Mouse (Mus musculus): ENCODE data around the gene Bsn.
A peak's percentile ranks its signal among the peaks of the same experiment; 100 is the strongest.

Gene Bsn

GRCm38 (mm10) chr9:108196920-108197677 lies 6.9 kb upstream of the Bsn start:
- DNase-seq (ENCODE audit: low spot score) = peak; percentile 73

GRCm38 (mm10) chr9:108196222-108196621 lies 6.0 kb upstream of the Bsn start:
- peak; percentile 70 for DNase-seq (ENCODE audit: low spot score)

GRCm38 (mm10) chr9:108189488-108189786 lies 747 bp downstream of the Bsn start:
- DNase-seq (ENCODE audit: low spot score) = no peak

GRCm38 (mm10) chr9:108189023-108189422 lies 1.2 kb downstream of the Bsn start:
- no peak for DNase-seq (ENCODE audit: low spot score)

GRCm38 (mm10) chr9:108188511-108188910 lies 1.7 kb downstream of the Bsn start:
- DNase-seq (ENCODE audit: low spot score) = no peak

GRCm38 (mm10) chr9:108187616-108188015 lies 2.6 kb downstream of the Bsn start:
- DNase-seq (ENCODE audit: low spot score) = no peak

- DNase-seq (ENCODE audit: low spot score) = no peak
Observed at GRCm38 (mm10) chr9:108185786-108186185, 4.4 kb downstream of the Bsn start.

GRCm38 (mm10) chr9:108183531-108183994 lies 6.6 kb downstream of the Bsn start:
- no peak for DNase-seq (ENCODE audit: low spot score)

- DNase-seq (ENCODE audit: low spot score) = no peak
Observed at GRCm38 (mm10) chr9:108182806-108183506, 7.2 kb downstream of the Bsn start.

GRCm38 (mm10) chr9:108178391-108178790 lies 11.8 kb downstream of the Bsn start:
- no peak for DNase-seq (ENCODE audit: low spot score)

GRCm38 (mm10) chr9:108175116-108175838 lies 14.9 kb downstream of the Bsn start:
- DNase-seq (ENCODE audit: low spot score) = no peak

GRCm38 (mm10) chr9:108172777-108173350 lies 17.3 kb downstream of the Bsn start:
- DNase-seq (ENCODE audit: low spot score) = no peak

GRCm38 (mm10) chr9:108169751-108170150 lies 20.4 kb downstream of the Bsn start:
- DNase-seq (ENCODE audit: low spot score) = no peak

- no peak for DNase-seq (ENCODE audit: low spot score)
Observed at GRCm38 (mm10) chr9:108165143-108165542, 25.0 kb downstream of the Bsn start.

- no peak for DNase-seq (ENCODE audit: low spot score)
Observed at GRCm38 (mm10) chr9:108163646-108164284, 26.4 kb downstream of the Bsn start.

- DNase-seq (ENCODE audit: low spot score) = no peak
Observed at GRCm38 (mm10) chr9:108157891-108158290, 32.3 kb downstream of the Bsn start.

- no peak for DNase-seq (ENCODE audit: low spot score)
Observed at GRCm38 (mm10) chr9:108157451-108157850, 32.7 kb downstream of the Bsn start.

- no peak for DNase-seq (ENCODE audit: low spot score)
Observed at GRCm38 (mm10) chr9:108156786-108157185, 33.4 kb downstream of the Bsn start.

- no peak for DNase-seq (ENCODE audit: low spot score)
Observed at GRCm38 (mm10) chr9:108154814-108155213, 35.4 kb downstream of the Bsn start.

- DNase-seq (ENCODE audit: low spot score) = no peak
Observed at GRCm38 (mm10) chr9:108153516-108154448, 36.4 kb downstream of the Bsn start.

GRCm38 (mm10) chr9:108150486-108150885 lies 39.7 kb downstream of the Bsn start:
- DNase-seq (ENCODE audit: low spot score) = no peak
